Mouse (Mus musculus): ENCODE results near the gene Gpr156.
A peak's percentile ranks its signal among the peaks of the same experiment; 100 is the strongest.

Gpr156 gene

DNA sequence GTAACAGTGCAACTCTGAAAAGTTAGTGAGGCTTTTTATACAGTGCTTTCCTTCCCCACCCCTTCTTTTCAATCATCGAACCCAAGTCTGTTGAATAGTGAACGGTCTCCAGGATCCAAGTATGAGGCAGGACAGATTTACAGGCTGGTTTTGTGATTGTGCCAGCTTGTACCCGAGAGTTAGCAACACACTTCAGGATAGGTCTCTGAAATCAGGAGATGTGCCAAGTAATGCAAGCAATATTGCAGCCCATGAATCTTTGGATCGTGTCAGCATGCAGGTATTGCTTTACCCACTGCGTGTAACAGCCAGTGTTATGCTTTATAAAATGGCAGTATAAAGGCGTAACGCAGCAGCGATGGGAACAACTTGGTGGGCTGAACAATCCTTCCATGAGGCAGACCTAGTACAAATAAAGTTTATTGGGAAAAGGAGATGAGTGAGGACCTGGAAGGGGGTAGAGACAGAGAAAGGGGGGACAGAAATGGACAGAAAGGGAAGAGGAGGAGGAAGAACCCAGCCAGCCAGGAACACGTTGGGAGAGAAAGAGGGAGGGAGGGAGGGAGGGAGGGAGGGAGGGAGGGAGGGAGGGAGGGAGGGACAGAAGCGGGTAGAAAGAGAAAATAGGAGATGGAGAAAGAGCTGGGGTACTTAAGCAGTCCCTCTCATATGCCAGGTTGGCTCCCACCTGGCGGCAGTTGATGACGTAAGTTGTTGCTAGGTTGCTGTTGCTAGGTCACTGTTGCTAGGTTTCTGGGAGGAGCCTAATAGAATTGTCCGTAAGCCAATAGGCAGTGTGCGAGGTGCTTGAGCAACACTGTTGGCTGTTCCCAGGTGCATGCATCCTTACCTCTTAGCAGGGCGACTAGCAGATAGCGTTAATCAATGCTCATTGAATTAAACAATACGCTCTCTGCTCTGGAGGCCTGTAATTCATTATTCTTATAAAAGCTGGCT, 22.1 kb downstream of the Gpr156 start:
- Histone ChIP-seq H3K36me3 (ENCODE audit: control insufficient read depth, insufficient read depth, low read length, poor library complexity, severe bottlenecking) (no peaks in the 10 kb centered on the region), H3K27me3 (ENCODE audit: control insufficient read depth, insufficient read depth, low read length, poor library complexity, severe bottlenecking) (no peaks in the 10 kb centered on the region; the same call in 1 of the 2 replicates)
- no peak for DNase-seq (ENCODE audit: low read depth, low spot score)

DNA sequence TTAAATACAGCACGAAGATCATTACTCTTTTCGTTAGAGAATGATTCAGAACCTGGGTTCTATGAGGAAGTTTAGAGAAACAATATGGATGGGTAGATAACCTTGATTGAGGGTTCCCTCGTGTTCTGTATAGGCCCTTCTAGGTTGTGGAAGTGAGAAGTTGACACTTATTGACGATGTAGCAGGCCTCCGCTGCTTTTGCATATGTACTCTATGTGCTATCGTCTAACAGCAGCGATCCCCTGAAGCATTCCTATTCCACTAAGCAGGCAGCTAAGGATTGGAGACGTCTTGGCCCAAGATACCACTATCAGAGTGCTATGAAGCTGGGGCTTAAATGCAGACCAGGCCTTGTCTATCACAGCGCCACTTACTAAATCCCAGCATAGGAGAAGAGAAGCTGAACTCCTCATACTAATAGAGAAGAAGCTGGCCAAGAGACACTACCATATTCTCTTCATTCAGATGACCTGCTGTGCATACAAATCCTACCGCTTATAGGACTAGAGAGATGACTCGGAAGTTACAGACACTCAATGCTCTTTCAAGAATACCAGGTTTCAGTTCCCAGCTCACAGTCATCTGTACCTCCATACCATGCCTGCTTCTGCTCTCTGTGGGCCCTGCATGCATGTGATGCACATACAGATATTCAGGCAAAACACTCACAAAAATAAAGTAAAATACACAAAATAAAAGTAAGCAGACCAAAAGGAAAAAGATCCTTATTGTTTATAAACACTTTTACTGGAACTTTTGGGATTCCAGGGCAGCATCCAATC, 23.0 kb downstream of the Gpr156 start:
- H3K36me3 ChIP-seq (ENCODE audit: control insufficient read depth, insufficient read depth, low read length, poor library complexity, severe bottlenecking), result no peaks in the 10 kb centered on the region
- DNase-seq (ENCODE audit: low read depth, low spot score), result no peak

DNA sequence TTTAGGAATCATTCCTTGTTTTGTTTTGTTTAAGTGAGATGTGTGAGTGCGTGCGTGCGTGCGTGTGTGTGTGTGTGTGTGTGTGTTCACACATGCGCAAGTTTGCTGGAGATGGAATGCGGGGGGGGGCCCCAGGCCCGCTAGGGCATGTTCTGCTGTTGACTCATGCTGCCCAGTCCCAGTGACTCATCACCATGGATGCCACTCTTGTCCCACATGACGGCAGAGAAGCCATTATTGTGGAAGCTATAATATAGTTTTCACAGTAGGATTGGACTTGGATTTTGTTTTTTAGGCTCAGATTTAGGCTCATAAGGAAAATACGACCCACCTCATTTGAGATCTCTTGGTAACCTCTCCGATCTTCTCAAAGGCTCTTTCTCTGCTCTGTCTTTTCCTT, 24.0 kb downstream of the Gpr156 start:
- no peak for DNase-seq (ENCODE audit: low read depth, low spot score)

More for the DNA sequence above, 23.0 kb downstream of the Gpr156 start:
- H3K27me3 ChIP-seq (ENCODE audit: control insufficient read depth, insufficient read depth, low read length, poor library complexity, severe bottlenecking), result no peaks in the 10 kb centered on the region; the same call in 1 of the 2 replicates

DNA sequence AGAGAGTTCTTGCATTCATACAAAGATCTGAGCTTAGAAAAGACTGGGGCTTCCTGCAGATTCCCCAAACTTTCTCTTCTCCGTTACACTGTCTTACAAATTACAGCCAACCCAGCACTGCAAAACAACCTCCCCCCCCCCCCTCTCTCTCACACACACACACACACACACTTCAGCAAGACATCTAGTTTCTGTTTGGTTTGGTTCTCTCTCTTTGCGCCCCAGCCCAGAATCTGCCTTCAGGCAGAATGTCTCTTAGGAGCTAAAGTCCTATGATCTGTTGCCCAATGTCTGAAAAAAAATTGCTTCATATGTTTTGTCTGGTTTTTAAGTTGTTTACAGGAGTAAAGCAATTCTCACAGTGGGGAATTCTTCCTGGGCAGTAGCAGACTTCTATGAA, 27.4 kb downstream of the Gpr156 start:
- H3K36me3 ChIP-seq (ENCODE audit: control insufficient read depth, insufficient read depth, low read length, poor library complexity, severe bottlenecking), result no peaks in the 10 kb centered on the region
- H3K27me3 ChIP-seq (ENCODE audit: control insufficient read depth, insufficient read depth, low read length, poor library complexity, severe bottlenecking), result no peaks in the 10 kb centered on the region; the same call in 1 of the 2 replicates
- no peak for DNase-seq (ENCODE audit: low read depth, low spot score)

More for the DNA sequence above, 24.0 kb downstream of the Gpr156 start:
- Histone ChIP-seq H3K36me3 (ENCODE audit: control insufficient read depth, insufficient read depth, low read length, poor library complexity, severe bottlenecking) (no peaks in the 10 kb centered on the region), H3K27me3 (ENCODE audit: control insufficient read depth, insufficient read depth, low read length, poor library complexity, severe bottlenecking) (no peaks in the 10 kb centered on the region; the same call in 1 of the 2 replicates)

DNA sequence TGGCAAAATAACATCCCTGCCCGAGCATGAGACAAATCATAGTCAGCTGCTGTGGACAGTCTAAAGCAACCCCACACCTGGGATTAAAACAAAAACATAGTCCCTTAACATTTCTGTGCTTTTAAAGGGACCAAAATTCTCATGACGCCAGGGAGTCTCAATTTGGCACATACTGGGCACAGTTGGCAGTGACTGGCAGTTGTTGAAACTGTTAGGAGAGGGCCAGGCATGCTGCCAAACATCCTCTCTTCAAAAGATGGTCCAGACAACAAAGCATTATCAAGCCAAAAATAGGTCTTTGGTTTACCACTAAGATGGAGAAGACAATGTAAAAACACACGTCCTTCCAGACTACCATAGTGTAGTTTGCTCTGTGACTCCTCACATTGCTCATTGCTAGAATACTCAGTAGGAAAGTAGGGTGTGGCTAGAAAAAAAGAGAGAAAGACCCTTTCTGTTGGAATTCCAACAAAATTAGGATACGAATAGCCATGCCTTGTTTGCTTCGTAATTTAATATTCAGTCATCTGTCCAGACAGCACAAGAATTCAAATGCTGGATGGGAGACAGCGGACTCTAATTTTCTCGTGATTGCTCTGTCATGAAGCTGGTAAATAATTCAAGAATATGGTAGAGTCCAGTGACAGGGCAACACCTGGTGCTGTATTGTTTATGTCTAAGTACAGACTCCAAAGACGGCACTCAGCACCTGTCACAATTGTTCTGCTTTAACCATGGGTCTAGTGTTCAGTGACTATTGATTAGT, 28.9 kb downstream of the Gpr156 start:
- DNase-seq (ENCODE audit: low read depth, low spot score), result no peak

DNA sequence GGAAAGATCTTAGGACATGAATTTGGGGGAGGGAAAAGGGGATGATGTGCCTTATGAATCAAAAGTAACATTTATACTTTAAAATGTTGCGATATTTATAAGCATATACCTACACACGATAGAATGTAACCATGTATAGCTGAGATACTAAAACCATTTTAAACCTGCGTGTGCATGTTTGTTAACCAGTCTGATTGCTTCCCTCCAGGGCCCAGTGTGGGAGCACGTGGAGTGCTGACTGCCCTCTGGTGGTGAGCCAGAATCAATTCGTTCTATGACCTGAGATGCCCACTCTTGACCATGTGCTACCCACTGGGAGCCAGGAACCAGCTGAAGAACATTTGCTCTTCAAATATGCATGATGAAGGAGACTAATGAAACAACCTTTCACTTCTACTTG, 30.9 kb downstream of the Gpr156 start:
- Histone ChIP-seq H3K36me3 (ENCODE audit: control insufficient read depth, insufficient read depth, low read length, poor library complexity, severe bottlenecking) (no peaks in the 10 kb centered on the region), H3K27me3 (ENCODE audit: control insufficient read depth, insufficient read depth, low read length, poor library complexity, severe bottlenecking) (no peaks in the 10 kb centered on the region)
- DNase-seq (ENCODE audit: low read depth, low spot score), result peak; percentile 55

More for the DNA sequence above, 28.9 kb downstream of the Gpr156 start:
- H3K36me3 ChIP-seq (ENCODE audit: control insufficient read depth, insufficient read depth, low read length, poor library complexity, severe bottlenecking), result no peaks in the 10 kb centered on the region
- no peaks in the 10 kb centered on the region for H3K27me3 ChIP-seq (ENCODE audit: control insufficient read depth, insufficient read depth, low read length, poor library complexity, severe bottlenecking)

DNA sequence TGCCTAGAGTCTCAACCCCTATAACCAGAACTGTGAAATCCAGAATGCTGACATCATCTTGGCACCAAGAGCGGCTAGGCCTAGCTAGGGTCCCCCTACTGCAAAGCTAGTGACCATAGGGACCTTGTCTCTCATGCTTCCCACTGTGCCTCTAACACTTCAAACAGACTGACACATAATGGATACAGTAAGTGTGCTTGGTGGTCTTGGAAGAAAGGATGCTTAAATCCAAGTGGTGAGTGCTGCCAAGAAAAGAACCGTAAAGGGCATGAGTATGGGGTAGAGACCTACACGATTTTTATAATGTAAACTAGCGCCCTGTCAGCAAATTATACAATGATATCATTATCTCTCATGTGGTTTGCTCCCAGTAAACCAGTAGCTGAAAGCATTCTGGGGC, 32.1 kb downstream of the Gpr156 start:
- no peak for DNase-seq (ENCODE audit: low read depth, low spot score)
- Histone ChIP-seq H3K36me3 (ENCODE audit: control insufficient read depth, insufficient read depth, low read length, poor library complexity, severe bottlenecking) (no peaks in the 10 kb centered on the region), H3K27me3 (ENCODE audit: control insufficient read depth, insufficient read depth, low read length, poor library complexity, severe bottlenecking) (no peaks in the 10 kb centered on the region)

DNA sequence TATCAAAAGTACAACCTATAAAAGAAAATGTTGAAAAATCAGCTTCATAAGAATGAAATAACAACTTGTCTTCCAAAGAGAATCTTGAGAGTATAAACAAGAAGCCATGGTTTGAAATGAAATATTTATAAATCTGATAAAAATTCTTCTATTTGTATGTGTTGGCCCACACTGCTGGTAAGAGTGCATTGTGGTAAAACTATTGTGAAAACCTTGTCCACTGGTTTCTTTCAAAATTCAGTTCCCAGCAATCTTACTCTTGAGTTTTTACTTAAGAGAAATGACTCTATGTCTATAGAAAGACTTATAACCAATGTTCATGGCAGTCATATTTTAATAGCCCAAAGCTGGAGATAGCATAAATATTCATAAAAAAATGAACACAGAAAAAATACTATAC, 34.9 kb downstream of the Gpr156 start:
- no peak for DNase-seq (ENCODE audit: low read depth, low spot score)
- Histone ChIP-seq H3K27me3 (ENCODE audit: control insufficient read depth, insufficient read depth, low read length, poor library complexity, severe bottlenecking) (no peaks in the 10 kb centered on the region), H3K36me3 (ENCODE audit: control insufficient read depth, insufficient read depth, low read length, poor library complexity, severe bottlenecking) (no peaks in the 10 kb centered on the region)

DNA sequence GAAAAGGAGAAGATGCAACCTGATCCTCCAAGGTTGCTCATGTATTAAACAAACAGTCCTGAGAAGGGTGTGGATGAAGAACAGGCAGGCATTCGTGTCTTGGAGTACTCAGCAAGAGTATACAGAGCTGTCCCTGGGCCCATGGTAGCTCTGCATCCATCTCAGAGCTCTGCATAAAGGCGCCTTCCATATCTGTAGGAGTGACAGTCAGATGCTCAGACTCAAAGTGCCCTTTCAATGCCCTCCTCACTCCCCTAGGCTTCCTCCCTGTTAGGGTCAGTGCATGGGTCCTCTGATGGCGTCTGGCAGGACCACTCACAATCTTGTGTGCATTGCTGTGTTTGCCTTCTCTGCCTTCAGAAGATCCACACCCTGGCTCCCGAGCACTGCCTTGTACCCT, 36.9 kb downstream of the Gpr156 start:
- Histone ChIP-seq H3K27me3 (ENCODE audit: control insufficient read depth, insufficient read depth, low read length, poor library complexity, severe bottlenecking) (no peaks in the 10 kb centered on the region), H3K36me3 (ENCODE audit: control insufficient read depth, insufficient read depth, low read length, poor library complexity, severe bottlenecking) (no peaks in the 10 kb centered on the region)
- DNase-seq (ENCODE audit: low read depth, low spot score), result no peak

DNA sequence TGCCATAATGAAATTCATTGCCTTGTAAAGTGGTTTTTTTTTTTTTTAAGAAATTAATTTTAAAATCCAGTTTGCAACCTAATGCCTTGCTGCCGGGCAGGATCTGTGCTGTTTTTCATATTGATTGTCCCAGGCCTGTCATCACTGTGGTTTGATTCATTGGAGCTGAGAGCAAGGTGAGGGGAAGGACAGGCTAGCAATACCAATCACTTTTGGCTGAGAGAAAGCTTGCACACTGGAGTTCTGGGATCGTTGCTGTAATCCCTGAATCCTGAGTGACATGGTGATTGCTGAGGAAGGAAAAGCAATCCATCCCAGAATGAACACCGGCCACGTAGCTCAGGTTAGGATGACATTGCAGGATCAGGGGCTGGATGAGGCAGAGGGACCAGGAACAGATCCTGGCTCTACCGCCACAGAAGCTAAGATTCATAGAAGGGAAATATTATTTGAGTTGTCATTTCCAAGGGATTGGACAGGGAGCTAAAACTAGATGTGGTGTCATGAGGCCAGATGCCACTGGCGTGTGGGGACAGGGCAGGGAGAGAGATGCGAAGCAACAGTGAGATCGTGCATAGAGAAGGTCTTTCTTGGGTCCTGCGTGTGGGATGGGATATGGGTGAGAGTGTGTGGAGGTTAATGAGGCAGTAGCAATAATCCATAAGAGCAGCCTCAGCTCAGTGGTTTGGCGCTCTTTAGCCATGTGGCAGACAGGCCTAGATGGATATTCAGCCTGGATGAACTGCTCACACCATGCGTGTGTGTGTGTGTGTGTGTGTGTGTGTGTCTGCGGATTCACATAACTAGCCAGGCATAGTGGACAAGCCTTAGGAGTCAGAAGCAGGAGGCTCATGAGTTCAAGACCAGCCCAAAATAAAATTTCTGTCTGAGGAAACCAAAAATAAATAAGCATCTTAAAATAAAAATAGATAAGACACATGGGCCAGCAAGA, 38.0 kb downstream of the Gpr156 start:
- Histone ChIP-seq H3K36me3 (ENCODE audit: control insufficient read depth, insufficient read depth, low read length, poor library complexity, severe bottlenecking) (no peaks in the 10 kb centered on the region), H3K27me3 (ENCODE audit: control insufficient read depth, insufficient read depth, low read length, poor library complexity, severe bottlenecking) (no peaks in the 10 kb centered on the region)
- no peak for DNase-seq (ENCODE audit: low read depth, low spot score)

DNA sequence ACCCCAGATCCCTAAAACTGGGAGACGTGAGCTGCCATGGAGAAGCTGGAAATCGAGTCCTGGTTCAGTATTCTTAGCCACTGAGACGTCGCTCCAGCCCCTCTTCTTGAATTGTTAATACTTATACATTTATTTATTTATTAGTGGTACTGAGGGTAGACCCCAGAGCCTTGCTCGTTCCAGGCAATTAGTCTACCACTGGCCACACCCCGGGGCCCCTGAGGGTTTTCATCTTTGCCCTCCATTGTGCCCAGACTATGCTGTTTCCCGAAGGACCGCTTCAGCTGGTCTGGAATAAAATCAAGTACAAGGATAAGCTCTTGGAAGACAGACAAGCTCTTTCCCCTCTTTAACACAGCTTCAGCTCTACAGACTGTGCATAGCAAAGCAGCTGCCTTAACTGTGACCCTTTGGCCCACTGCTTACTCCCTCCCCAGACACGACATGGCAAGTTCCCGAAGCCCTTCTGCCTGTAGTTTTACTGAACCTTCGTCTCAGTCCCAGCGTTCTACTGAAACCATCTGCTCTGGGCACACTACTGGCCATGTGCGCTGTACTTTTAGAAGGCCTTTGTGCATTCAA, 39.1 kb downstream of the Gpr156 start:
- no peak for DNase-seq (ENCODE audit: low read depth, low spot score)
- H3K27me3 ChIP-seq (ENCODE audit: control insufficient read depth, insufficient read depth, low read length, poor library complexity, severe bottlenecking), result no peaks in the 10 kb centered on the region
- H3K36me3 ChIP-seq (ENCODE audit: control insufficient read depth, insufficient read depth, low read length, poor library complexity, severe bottlenecking), result no peaks in the 10 kb centered on the region

DNA sequence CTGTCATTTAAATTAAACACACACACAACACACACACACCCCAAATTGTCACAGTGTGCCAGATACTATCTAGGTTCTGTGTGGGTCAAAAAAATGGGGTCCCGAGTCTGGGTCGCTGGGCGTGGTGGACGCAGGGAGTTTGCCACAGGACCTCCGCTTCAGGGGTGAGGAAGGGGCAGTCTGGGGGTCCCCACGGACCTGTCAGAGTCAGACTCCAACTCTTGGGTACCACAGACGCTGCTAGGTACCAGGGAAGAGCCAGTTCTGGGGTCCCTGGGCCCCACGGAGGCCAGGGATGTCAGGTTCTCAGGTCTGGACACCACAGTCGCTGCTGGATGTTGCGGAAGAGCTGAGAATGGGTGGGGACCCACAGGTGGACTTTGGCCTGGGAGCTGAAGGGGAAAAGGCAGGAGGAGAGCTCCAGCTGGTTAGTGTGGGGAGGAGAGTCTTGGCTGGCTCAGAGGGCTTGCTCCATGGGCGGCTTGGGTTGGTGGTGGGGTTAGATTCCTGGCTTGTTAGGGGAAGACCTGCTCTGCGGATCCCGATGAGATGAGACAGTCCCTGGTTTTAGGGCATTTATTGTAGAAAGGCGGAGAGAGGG, 39.9 kb downstream of the Gpr156 start:
- no peak for DNase-seq (ENCODE audit: low read depth, low spot score)
- H3K27me3 ChIP-seq (ENCODE audit: control insufficient read depth, insufficient read depth, low read length, poor library complexity, severe bottlenecking), result no peaks in the 10 kb centered on the region

DNA sequence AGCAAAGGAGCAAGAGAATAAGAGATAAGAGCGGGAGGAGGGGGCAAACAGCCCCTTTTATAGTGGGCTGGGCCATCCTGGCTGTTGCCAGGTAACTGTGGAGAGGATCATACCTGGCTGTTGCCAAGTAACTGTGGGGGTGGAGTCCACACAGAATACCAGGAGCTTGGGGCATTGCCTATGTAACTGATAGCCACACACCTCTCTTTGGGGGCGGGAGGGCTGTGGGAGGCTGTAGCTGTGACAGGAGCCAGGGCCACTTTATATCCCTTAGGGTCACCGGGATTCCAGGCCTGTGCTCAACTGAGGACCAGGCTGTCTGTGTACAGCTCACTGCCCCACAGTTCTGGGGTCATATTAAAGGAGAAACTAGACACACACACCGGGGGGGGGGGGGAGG, 40.5 kb downstream of the Gpr156 start:
- Histone ChIP-seq H3K27me3 (ENCODE audit: control insufficient read depth, insufficient read depth, low read length, poor library complexity, severe bottlenecking) (no peaks in the 10 kb centered on the region), H3K36me3 (ENCODE audit: control insufficient read depth, insufficient read depth, low read length, poor library complexity, severe bottlenecking) (no peaks in the 10 kb centered on the region)
- no peak for DNase-seq (ENCODE audit: low read depth, low spot score)

More for the DNA sequence above, 39.9 kb downstream of the Gpr156 start:
- no peaks in the 10 kb centered on the region for H3K36me3 ChIP-seq (ENCODE audit: control insufficient read depth, insufficient read depth, low read length, poor library complexity, severe bottlenecking)

Data from splenic B cell, adult 2 months (primary cell).